Mouse (Mus musculus) yolk sac, embryonic 10.5 days (tissue): Measurements from ENCODE around the gene Srprb.

Experiments used
- DNase-seq: peaks from one replicate; pipeline ENCODE4 v3.0.0-alpha.2; 2017; ENCODE audit warnings: low spot score

Gene Srprb

DNA sequence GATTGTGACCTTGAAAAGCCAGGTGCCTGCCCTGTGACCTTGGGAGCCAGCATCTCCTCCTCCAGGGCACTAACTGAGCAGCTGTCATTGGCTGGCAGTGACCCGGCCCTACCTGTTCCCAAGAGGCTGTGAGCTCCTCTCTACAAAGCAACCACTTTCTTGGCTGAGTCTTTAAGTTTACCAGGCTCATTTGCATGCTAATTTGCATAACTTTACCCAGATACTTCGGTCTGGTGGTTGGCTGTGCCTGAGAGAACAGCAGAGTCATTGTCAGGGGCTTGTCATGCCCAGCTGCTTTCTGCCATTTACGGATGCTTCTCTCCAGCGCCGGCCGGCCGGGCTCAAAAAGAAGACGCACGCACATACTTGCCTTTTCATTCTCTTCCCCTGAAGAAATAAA, 55.2 kb downstream of the Srprb start:
- no peak for DNase-seq

DNA sequence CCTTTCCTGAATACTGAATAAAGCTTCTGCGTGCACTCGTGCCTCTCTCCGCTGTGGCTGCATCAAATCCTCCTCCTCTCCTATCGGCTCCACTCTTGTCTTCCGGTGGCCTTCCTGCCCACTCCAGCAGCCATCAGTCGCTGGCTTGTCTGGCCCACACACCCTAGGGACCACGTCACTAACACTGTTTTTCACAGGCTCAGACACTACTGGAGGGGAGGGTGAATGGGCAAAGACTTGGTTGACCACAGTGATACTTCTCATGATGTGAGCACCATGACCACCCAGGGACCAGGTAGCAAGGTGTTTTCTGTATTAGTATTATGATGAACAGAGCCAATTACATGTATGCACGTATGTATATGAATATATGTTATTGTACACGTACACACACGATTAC, 55.7 kb downstream of the Srprb start:
- no peak for DNase-seq

DNA sequence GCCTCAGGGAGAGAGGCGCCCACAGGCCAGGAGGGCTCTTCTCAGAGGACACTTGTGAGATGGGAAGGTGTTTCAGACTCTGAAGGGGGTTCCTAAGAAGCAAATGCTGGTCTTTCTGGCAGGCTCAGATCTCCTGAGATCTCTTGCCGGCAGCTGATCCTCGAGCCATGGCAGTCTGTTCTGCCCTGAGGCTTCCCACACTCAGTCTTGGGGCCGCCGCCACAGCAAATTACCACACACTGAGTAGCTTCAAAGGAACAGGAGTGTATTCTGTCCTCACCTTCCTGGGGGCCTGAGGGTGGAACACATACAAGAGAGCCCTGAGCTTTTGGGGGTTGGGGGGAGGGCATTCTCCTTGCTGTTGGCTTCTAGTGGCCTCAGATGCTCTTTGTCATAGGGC, 56.6 kb downstream of the Srprb start:
- no peak for DNase-seq

DNA sequence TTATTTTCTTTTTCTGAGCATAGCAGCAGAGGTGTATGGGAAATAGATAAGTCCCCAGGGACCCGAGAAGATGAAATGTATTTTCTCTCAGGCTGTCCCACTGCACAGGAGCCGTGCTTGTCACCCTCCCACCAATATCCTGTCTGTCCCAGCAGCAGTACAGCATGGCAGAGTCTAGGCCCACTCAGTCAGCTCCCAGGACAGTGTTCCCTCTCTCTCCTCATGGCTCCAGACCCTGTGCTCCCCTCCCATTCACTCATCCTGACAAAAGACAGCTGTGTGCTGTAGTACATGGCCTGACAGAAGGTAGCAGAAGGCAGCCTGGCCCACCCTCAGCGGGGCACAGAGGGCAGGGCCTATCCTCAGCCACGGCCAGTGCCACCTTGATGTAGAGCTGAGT, 58.1 kb downstream of the Srprb start:
- no peak for DNase-seq

DNA sequence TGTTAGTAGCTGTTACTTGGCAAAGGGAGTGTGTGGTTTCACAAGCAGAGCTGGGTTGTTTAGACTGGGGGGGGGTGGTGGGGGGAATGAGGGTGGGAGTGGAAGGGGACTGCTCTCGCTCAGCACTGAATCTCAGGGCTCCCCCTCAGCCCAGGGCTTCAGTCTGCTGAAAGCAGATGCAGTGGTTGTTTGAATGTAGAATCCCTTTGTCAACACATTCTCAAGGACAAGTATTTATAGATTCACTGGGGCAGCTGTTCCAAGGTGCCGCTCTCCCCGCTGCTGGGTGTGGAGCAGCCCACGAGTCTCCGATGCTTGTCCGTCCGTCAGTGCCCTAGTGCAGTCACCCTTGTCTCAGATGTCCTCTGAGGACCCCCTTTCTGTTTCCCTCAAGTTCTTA, 60.7 kb downstream of the Srprb start:
- peak; percentile 81 for DNase-seq

DNA sequence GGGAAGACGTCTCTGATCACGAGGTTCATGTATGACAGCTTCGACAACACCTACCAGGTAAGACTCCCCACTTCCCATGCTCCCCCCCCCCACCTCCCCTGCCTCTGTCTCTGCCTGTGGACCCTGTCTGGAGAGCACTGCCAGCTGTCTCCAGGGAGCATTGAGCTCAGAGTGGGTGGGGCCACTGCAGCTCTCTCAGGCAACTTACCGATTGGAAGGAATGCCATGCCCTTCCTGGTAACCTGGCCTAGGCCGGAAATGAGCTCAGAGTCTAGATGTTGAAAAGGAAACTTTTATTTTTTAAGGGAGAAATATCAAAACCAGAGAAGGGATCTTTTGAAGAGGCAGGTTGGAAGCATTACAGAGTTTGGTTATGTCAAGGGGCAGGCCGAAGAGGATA, 61.6 kb downstream of the Srprb start:
- no peak for DNase-seq

DNA sequence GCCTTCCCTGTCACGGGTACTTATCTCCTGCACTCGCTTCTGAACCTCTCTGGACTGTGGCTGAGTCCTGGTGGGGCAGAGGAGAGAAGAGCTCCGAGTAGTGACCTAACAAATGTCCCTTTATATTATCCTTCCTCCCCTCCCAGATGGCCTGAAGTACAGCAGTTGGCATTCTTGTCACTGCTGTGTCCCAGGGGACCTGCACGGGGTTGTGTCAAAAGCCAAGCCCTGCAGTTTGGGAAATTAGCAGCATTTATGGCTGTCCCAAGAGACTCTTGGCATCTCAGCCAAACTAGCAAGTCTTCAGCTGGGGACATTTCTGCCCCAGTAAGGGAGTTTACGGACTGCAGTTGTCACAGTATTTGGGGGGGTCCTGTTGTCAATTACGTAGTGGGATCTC, 62.5 kb downstream of the Srprb start:
- no peak for DNase-seq
